Mouse (Mus musculus) yolk sac, embryonic 10.5 days (tissue): ENCODE data around the gene Met.

Experiments used
- DNase-seq: peaks from one replicate; pipeline ENCODE4 v3.0.0-alpha.2; 2017; ENCODE audit warnings: low spot score

The Met gene

DNA sequence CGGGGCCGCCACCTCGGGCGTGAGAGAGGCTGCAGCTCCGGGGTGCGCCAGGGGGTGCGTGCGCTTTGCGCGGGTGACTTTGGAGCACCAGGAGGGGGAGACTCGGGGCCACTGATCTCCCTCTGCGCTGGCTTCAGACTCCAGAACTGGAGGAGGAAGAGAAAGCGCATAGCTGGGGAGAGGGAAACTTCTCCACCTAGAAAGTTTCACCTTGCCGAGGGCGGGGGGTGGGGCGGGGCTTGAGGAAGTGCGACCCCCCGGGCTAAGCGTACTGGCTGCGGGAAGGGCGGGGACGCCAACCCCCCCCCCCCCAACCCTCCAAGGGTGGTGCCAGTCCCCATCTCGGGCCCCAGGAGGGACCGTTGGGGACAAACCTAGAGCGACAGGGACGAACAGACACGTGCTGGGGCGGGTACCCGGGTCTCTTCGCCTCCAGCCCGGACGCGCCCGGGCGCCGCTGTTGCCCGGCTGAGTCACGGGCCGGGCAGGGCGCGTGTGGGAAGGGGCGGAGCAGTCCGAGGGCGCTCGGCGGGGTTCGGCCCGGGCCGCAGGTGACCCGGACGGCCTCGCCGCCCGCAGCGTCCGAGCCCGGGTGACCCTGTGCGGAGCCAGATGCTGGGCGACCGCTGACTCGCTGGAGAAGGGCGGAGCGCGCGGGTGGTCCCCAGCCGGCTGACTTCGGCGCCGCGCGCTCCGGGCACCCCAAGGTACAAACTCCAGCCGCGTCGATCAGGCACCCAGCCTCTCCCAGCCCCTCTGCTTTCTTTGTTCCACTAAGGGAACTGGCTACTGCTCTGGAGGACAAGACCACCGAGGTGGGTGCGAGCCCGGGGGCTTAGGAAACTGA is at the start of gene Met:
Met (plus strand) TSS at position 367 of the 847 bp plus-strand sequence.
- DNase-seq: peak; percentile 74

- no peak for DNase-seq
These were observed 45.4 kb upstream of the Met start for GRCm38 (mm10) chr6:17418226-17418625.

DNA sequence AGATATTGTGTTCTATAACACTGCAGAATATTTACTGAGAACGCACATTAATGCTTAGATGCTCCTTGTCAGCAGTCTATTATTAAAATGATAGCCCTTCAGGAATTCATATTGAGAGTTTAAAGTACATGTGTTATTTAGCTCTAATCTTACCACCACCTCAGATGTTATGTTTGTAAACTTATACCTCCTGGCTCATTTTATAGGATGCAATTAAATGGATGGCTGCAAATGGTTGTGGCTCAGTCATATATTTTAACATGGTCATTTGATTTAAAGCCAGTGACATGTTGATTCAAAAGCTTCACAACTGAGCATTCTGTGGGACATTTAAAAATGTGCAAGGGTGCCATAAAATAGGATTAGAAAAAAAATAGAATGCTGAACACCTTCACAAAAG is 41.2 kb upstream of the Met start:
- DNase-seq: no peak

DNA sequence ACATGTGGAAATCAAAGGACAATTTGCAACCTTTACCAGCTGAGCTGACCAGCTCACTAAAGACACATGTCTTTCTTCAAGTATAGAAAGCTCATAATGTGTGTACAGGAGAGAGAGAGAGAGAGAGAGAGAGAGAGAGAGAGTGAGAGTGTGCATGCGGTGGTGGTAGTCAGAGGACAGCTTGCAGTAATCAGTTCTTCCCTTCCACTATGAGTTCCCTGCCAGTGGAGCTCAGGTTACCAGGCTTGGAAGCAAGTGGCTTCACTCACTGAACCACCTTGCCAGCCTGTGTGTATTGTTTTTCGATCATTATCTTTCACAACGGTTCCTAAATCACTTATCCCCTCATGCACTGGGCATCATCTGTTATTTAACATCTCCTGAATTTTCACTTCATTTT is 34.6 kb upstream of the Met start:
- DNase-seq: no peak

GRCm38 (mm10) chr6:17429611-17430010 is 34.0 kb upstream of the Met start:
- no peak for DNase-seq

DNA sequence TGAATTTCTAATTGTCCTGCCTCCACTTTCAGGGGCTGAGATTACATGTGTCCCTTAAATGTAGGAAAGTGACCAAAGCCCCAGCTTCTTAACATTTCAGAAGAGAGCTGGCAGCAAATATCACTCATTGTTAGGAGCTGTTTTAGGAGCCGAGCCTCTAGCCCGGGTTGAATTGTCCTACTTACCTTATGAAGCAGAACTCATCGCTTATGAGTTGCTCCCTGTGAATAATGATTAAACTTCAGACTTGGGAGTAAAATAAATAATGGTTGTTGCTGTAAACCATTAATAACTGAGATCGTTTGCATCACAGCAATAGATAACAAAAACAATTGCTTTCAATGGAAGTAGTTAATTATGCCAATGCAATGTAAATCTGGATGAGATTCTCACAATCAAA is 20.3 kb upstream of the Met start:
- DNase-seq: no peak

GRCm38 (mm10) chr6:17451305-17451704 is 12.3 kb upstream of the Met start:
- no peak for DNase-seq

GRCm38 (mm10) chr6:17455116-17455515 is 8.5 kb upstream of the Met start:
- DNase-seq: no peak

DNA sequence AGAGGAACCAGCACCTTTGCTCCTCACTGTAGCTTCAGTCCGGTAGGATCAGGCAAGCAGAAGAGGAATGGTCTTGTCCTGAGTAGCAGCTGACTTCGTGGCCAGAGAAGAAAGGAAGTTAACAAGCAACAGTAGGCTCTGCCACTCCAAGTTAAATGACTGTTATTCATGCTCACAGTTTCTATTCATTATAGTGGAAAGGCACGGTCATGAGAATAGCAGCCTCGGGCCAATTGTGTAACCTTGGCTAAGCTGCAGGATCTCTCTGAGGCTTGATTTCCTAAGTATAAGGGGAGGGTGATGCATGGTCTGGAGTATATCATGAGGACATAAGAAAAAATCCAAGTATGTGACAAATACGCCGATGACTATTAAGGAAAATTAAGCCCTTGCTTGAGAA is 4.0 kb upstream of the Met start:
- no peak for DNase-seq

DNA sequence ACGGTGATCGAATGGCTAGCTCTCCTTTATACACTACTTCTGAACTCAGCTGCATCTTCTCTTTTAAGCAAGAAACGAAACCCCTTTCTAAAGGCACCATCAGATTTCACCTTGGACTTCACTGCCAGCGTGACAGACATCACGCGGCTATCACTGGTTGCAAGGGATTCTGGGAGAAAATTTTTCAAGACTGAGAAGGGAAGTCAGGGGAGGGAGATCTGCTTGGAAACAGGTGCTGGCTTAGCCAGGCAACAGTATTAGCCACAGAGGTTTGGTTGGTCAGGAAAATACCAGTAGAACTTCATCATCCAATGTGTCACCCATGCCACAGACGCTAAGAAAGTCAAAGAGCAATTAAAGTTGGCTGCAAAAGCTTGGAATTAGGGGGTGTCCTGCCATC is 2.2 kb upstream of the Met start:
- no peak for DNase-seq

GRCm38 (mm10) chr6:17464281-17465025 is 853 bp downstream of the Met start:
- DNase-seq: no peak

- peak; percentile 4 for DNase-seq
These were observed 2.9 kb downstream of the Met start for GRCm38 (mm10) chr6:17466526-17466925.

DNA sequence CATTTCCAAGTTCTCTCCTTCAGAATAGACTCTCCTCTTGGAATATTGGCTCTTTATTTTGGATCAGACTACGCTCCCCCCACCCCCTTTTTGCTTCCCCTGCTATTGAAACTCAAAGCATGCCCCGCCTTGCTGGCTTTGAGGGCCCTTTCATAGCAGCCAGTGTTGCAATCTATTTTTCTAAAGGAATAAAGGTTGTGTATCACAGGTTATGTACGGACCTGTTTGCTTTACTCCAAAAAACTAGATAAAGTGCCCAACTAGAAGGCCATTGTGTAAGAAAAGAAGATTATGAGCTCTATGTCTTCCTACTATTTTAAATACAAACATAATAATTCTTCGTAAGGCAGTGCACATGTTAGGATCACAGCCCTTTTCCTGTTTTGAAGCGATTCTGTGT is 5.4 kb downstream of the Met start:
- DNase-seq: no peak

DNA sequence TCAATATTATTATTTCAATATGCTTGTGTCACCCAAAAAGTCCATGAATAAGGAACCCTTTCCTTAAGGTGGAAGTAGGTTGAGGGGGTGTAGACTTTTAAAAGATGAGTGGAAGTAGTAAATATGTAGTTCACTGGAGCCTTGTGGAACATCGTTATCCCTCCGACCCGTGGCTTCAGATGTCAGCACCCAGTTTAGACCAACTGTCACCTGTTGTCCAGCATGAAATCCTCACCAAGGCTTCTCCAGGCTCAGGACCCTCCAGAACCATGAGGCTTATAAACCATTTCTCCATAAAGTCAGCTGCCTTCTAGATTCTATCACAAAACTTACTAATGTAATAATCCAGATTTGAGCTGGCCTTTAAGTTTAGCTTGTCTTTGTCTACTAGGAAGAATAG is 9.5 kb downstream of the Met start:
- no peak for DNase-seq

DNA sequence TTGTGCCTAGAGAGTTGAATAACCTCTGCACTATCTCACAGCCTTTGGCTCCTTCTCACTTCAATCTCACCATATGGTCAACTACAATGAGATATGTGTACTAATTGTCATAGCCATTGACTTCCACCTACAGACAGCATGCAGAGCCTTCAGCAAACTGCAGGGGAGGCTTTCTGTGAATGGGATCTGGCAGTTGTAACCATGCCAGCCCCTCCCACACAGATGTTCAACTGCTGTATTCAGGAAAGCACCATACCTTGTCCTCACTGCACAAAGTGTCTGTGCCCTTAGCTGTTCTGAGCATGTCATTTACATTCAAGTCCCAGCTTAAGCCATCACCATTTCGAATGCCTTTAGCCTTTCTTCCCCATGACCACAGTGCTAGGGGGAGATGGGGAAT is 14.2 kb downstream of the Met start:
- no peak for DNase-seq

DNA sequence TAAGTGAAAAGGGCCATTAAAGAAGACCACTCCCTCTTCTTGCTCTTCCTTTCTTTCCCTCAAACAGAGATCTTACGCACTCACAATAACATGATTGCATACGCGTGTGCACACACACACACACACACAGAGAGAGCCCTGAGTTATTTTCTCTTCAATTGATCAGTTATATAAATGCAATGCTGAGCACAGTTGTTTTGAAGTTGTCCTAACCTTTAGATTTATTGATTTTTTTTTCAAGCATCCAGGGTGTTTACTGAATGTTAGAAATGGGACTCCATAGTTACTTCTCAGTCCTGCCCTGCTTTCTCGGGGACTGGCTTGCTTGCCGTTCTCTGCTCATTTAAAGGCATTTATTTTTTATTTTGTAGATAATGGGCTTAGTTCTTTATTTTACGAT is 14.7 kb downstream of the Met start:
- no peak for DNase-seq

DNA sequence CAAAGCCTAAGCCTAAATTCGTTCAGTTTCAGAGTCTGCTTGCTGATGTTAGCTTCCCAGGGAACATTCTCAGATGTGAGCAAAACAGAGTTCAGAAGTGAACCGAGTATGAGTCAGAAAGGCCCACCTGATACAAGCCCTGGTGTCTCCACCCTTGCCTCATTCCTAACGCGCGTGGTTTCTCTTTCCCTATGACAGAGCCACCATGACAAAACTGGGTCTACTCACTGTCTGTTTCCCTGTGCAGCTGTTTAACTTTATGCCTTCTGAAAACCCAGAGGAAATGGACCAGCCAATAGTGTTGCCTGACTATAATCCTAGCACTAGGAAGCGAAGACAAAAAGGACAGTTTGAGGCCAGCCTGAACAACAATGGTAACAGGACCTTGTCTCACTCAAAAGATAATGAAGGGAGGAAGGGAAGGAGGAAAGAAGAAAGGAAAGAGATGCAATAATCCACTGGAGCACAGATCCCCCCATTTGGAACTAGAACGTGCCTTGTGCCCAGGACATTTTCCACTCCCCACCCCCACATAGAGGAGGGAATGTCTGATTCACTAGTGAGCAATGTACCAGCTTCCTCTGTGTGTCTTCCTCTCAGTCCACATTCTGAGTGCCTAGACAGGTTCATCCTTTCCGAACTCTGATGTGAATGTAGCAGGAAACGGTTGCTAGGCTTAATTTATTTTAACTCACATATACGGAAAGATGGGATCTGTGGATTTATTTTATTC is 15.4 kb downstream of the Met start:
- no peak for DNase-seq

GRCm38 (mm10) chr6:17481068-17481467 is 17.5 kb downstream of the Met start:
- no peak for DNase-seq

GRCm38 (mm10) chr6:17485244-17485643 is 21.6 kb downstream of the Met start:
- DNase-seq: no peak

- no peak for DNase-seq
These were observed 22.2 kb downstream of the Met start for GRCm38 (mm10) chr6:17485782-17486181.

GRCm38 (mm10) chr6:17488291-17488817 is 24.8 kb downstream of the Met start:
- no peak for DNase-seq

DNA sequence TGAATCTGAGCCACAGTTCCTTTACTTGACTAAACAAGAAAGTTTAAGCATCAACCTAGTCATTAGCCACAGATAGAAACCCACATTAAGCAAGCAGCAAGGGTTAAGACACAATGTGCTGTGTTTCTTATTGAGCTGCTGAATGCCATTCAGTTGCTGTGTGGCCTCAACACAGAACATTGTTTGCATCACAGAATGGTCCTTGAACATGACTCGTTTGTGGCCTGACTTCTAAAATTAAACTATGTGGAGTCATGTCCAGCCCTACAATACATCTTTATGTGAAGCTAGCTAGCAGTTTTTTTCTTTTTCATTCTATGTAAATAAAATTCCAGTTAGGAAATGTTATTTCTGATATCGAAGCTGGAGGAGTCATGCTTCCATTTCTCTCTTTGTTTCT is 27.2 kb downstream of the Met start:
- DNase-seq: no peak

GRCm38 (mm10) chr6:17491502-17491901 is 27.9 kb downstream of the Met start:
- DNase-seq: peak; percentile 27
